ENCODE assay signal across 8 mouse cellular contexts in the genomic region with DNA sequence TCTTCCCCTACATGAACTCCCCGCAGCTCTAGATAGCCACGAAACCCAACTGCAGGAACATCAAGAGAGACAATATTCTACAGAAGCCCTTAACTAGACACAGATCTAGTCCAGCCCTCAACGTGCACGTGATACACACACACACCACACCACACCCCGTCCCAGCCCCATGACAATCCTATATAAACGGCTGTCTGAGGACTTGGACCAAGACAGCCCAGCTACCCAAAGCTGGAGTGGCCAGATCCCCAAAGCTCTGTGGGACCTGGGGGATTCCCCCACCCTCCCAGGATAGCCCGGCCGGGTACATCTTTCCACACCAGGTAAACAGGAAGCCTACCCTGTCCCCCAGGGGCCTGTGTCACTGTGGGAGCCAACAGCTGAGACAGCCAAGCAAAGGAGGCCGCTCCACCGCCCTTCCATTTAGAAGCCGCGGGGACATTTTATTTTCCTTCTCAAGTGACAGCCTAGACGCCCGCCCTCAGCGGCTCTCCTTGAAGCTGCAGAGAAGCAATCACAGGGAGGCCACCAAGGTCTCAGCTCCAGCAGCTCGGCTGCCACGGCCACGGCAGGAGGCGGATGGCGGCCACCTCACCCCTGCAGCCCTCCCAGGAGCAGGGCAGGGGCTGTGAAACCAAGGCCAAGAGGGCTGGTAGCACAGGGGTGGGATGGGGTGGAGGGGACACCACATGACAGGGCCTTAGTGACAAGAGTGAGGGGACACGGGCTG. TPM values are rescaled to one million over a fixed set of nuclear protein-coding genes. Genes with fewer than 3 reads are reported as not detected.
DNase-seq lines count a peak whose midpoint lies in the region; ATAC-seq lines count a peak whose summit lies in the region.

No protein-coding gene starts in this region.

- peak overlapping the region; percentile 20 for H3K9ac ChIP-seq in hindbrain, embryonic 12.5 days
- H3K9ac ChIP-seq in liver, embryonic 13.5 days = peak overlapping the region; percentile 50; the same call in 1 of the 2 replicates
- H3K9ac ChIP-seq in neural tube, embryonic 14.5 days (replicated peaks; ENCODE audit: low read depth, low read length) = peak overlapping the region; percentile 49

- H3K4me2 ChIP-seq in hindbrain, embryonic 12.5 days (replicated peaks) = peak overlapping the region; percentile 39
- H3K4me2 ChIP-seq in liver, embryonic 13.5 days = peak overlapping the region; percentile 52
- peak overlapping the region; percentile 36 for H3K4me2 ChIP-seq in neural tube, embryonic 14.5 days (ENCODE audit: low read depth, low read length)

- H3K27ac ChIP-seq in forebrain, embryonic 10.5 days = peak overlapping the region; percentile 86
- peak overlapping the region; percentile 90 for H3K27ac ChIP-seq in hindbrain, embryonic 12.5 days
- peak overlapping the region; percentile 18; the same call in 1 of the 2 replicates for H3K27ac ChIP-seq in liver, embryonic 13.5 days
- peak overlapping the region; percentile 90 for H3K27ac ChIP-seq in neural tube, embryonic 14.5 days (ENCODE audit: low read depth, low read length)

- peak overlapping the region; percentile 35 for H3K4me3 ChIP-seq in forebrain, embryonic 10.5 days
- H3K4me3 ChIP-seq in hindbrain, embryonic 12.5 days = 0 out of 2 replicates have a peak overlapping the region, but pooled peaks have one; percentile 0
- 0 out of 2 replicates have a peak overlapping the region, but pooled peaks have one; percentile 10 for H3K4me3 ChIP-seq in liver, embryonic 13.5 days (replicated peaks)
- H3K4me3 ChIP-seq in neural tube, embryonic 14.5 days (ENCODE audit: low read depth, low read length) = no peak overlapping the region

- peaks cover 94% of the 10 kb centered on the region for H3K4me1 ChIP-seq in forebrain, embryonic 10.5 days
- peaks cover 92% of the 10 kb centered on the region for H3K4me1 ChIP-seq in hindbrain, embryonic 12.5 days
- H3K4me1 ChIP-seq in liver, embryonic 13.5 days (replicated peaks) = peaks cover 70% of the 10 kb centered on the region
- H3K4me1 ChIP-seq in neural tube, embryonic 14.5 days (ENCODE audit: control insufficient read depth, insufficient read depth, low read length) = peaks cover 88% of the 10 kb centered on the region

- peaks cover 10% of the 10 kb centered on the region for H3K36me3 ChIP-seq in forebrain, embryonic 10.5 days (replicated peaks)
- H3K36me3 ChIP-seq in hindbrain, embryonic 12.5 days = no peaks in the 10 kb centered on the region
- H3K36me3 ChIP-seq in liver, embryonic 13.5 days = no peaks in the 10 kb centered on the region
- H3K36me3 ChIP-seq in neural tube, embryonic 14.5 days (ENCODE audit: control insufficient read depth, insufficient read depth, low read length) = no peaks in the 10 kb centered on the region

- peak; percentile 47 for DNase-seq in 416B (ENCODE audit: low read depth)
- peak; percentile 25 for DNase-seq in ES-CJ7 (ENCODE audit: low read depth, low spot score)
- DNase-seq in forebrain, embryonic 10.5 days (ENCODE audit: extremely low spot score, low spot score) = peak; percentile 56
- peak; percentile 29 for DNase-seq in liver, embryonic 13.5 days
- DNase-seq in frontal cortex, postnatal 14 days (ENCODE audit: low spot score in 2 of 2) = no peak
- DNase-seq in left cerebral cortex, adult 9 months (ENCODE audit: low spot score in 2 of 2) = no peak

- no peaks in the 10 kb centered on the region for H3K9me3 ChIP-seq in forebrain, embryonic 10.5 days
- no peaks in the 10 kb centered on the region for H3K9me3 ChIP-seq in hindbrain, embryonic 12.5 days (replicated peaks)
- H3K9me3 ChIP-seq in liver, embryonic 13.5 days (replicated peaks) = no peaks in the 10 kb centered on the region
- no peaks in the 10 kb centered on the region for H3K9me3 ChIP-seq in neural tube, embryonic 14.5 days (ENCODE audit: control insufficient read depth, low read length)

- 21% methylated on average over 21 of the region's 21 CpGs for WGBS in forebrain, embryonic 10.5 days
- 13% methylated on average over 21 of the region's 21 CpGs for WGBS in hindbrain, embryonic 12.5 days
- WGBS in liver, embryonic 13.5 days (ENCODE audit: insufficient replicate concordance) = 10% methylated on average over 21 of the region's 21 CpGs
- 13% methylated on average over 21 of the region's 21 CpGs for WGBS in neural tube, embryonic 14.5 days

- no peaks in the 10 kb centered on the region for H3K27me3 ChIP-seq in forebrain, embryonic 10.5 days (ENCODE audit: poor library complexity, severe bottlenecking)
- H3K27me3 ChIP-seq in hindbrain, embryonic 12.5 days = no peaks in the 10 kb centered on the region
- H3K27me3 ChIP-seq in liver, embryonic 13.5 days = no peaks in the 10 kb centered on the region
- no peaks in the 10 kb centered on the region for H3K27me3 ChIP-seq in neural tube, embryonic 14.5 days (ENCODE audit: control insufficient read depth, insufficient read depth, low read length)

- peak; percentile 21 for ATAC-seq in hindbrain, embryonic 12.5 days (ENCODE audit: low FRiP score)
- peak; percentile 74 for ATAC-seq in liver, embryonic 13.5 days (ENCODE audit: low read depth)
- no peak for ATAC-seq in neural tube, embryonic 14.5 days (ENCODE audit: low read depth)

RNA-seq across cellular contexts. Expression of a gene that starts 20.6 kb away (rescaled TPM):
- polyA plus RNA-seq in forebrain, embryonic 10.5 days (2016; fragmentation: Nextera tagmentation; extraction: Ambion mirVana) = 15.7 and 17.8 TPM in 2 replicates
- polyA plus RNA-seq in hindbrain, embryonic 12.5 days (2016; fragmentation: Nextera tagmentation; extraction: Ambion mirVana) = 30.2 and 31.0 TPM in 2 replicates
- 3.9 and 4.5 TPM in 2 replicates for polyA plus RNA-seq in liver, embryonic 13.5 days (2015; fragmentation: Nextera tagmentation; extraction: Ambion mirVana)
- 29.1 and 32.8 TPM in 2 replicates for polyA plus RNA-seq in neural tube, embryonic 14.5 days (2014; fragmentation: Nextera tagmentation; extraction: Ambion mirVana)

Comparison
In these comparisons a context has a peak if more than half of its experiments do, and no peak if none do; other contexts are left out.
1. DNase-seq: peak in 416B (single experiment), ES-CJ7 (single experiment), forebrain, embryonic 10.5 days (single experiment) and liver, embryonic 13.5 days (single experiment); none in frontal cortex, postnatal 14 days (0 of 2) and left cerebral cortex, adult 9 months (0 of 2).
2. H3K27ac ChIP-seq: peak in every context shown above with its lines; median percentile 90 in hindbrain, embryonic 12.5 days; 90 in neural tube, embryonic 14.5 days; 86 in forebrain, embryonic 10.5 days; 18 in liver, embryonic 13.5 days.
3. Peak in every context shown above with its lines, with median percentiles within 50 percentile points of each other: H3K4me2 ChIP-seq and H3K9ac ChIP-seq.